Mouse (Mus musculus) liver, postnatal 0 days (tissue): Measurements from ENCODE around the gene Ipp.

ENCODE experiments used
- CTCF ChIP-seq: sonication (generic); IDR thresholded peaks from 2 replicates; pipeline ENCODE4 v1.5.1; 2016; ENCODE audit warnings: antibody characterized with exemption, low read depth
- EP300 ChIP-seq: IDR thresholded peaks from 2 replicates; pipeline ENCODE4 v1.6.1; 2016; ENCODE audit warnings: antibody characterized with exemption, low read depth, mild to moderate bottlenecking

DNA sequence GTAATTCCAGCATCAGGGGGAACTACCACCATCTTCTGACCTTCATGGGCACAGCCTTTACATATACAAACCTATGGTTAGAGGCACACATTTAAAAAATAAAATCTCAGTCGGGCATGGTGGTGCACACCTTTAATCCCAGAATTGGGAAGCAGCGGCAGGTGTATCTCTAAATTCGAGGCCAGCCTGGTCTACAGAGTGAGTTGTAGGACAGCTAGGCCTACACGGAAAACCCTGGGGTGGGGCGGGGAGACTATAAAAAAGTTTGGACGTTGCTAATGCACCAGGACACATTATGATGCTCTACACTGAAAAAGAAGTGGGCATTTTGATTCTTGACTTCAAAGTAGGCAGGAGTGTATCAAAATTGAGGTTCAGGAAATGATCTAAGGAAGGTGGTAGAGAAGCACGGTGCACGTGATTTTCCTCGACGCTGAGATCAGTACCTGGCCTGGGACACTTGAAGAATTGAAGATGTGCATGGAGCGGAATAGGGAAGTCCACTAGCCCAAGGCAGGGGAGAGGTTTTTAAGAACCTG, 394 bp upstream of the Ipp start:
- TF ChIP-seq CTCF (no peak), EP300 (no peak)
